Mouse (Mus musculus): ENCODE data around the gene Cldn1.

DNA sequence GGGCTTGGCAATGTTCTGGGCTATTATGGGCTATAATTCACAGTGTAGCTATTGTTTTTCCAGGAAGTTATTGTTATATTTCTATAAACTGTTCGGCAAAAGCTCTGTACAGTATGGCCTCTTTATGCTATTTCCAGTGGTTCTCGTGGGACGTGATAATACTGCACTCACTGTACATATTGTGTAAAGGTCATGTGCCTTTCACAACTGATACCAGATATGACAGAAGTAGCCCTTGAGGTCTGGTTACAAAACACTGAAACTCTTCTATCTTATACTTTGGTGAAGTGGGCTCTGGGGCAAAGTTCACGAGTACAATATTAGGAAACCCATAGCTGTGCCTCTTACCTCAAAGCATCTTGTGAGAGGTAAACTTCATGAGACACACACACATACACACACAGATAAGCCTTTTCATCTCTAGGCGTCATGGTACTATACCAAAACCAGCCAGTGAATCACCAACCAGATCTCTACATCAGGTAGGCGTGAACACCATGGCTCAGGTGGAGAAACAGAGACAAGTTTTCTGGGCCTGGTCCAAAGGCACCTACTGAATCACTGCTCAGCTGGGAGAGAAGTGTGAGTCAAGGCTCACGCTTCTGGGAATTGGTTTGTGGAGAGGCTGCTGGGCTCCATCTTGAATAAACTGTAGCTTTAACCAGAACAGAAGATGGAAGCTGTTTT lies 2.5 kb downstream of the Cldn1 start:
- no peak for TF ChIP-seq CTCF (conservative IDR thresholded peaks at IDR 0.05; ENCODE audit: insufficient read depth, insufficient read length, low read depth, low read length)
- no peak for TF ChIP-seq POLR2A (IDR thresholded peaks at IDR 0.05; ENCODE audit: low read depth, low read length)

All from kidney, adult 2 months (tissue).